Mouse (Mus musculus): ENCODE data around the gene Ubxn6. TPM values are rescaled to one million over a fixed set of nuclear protein-coding genes. Genes with fewer than 3 reads are reported as not detected.

Ubxn6 gene
- total and polyA plus RNA-seq, 3 experiments: 47.6 to 64.4 (median 53.5) TPM

DNA sequence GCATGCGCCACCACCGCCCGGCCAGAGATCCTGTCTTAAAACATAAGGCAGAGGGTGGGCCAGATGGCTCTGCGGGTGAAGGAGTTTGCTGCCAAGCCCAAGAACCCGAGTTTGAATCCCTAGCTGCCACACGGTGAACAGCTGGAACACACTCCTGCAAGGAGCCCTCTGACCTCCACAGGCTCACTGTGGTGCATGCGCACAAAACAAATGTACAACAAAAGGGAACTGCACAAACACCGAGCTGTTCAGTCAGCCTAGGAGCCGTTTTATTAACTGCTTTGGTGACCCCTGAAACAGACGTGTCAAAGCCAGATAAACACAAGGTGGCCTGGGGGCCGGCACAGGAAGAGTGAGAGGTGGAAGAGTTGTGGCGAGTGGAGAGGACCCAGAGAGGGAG is 44.6 kb upstream of the Ubxn6 start:
- peak overlapping the region; percentile 67 for H3K9ac ChIP-seq (ENCODE audit: low read depth, low read length)
- 33% methylated on average over 12 of the region's 12 CpGs for WGBS
- peak overlapping the region; percentile 90 for H3K27ac ChIP-seq
- intact Hi-C loops (cut with DNase I): no loop called here
- TF ChIP-seq POLR2A (IDR thresholded peaks at IDR 0.05; ENCODE audit: insufficient read depth, low read depth, low read length) (0 out of 2 replicates have a peak, but pooled peaks have one; percentile 17), CTCF (IDR thresholded peaks at IDR 0.05) (no peak)
- no peaks in the 10 kb centered on the region for H3K36me3 ChIP-seq (ENCODE audit: control insufficient read depth, insufficient read depth, low read length)
- peak overlapping the region; percentile 50; the same call in 1 of the 2 replicates for H3K4me3 ChIP-seq
- no peak for DNase-seq
- no peaks in the 10 kb centered on the region for H3K27me3 ChIP-seq (ENCODE audit: control insufficient read depth, insufficient read depth, low read length)
- no peaks in the 10 kb centered on the region for H3K79me2 ChIP-seq (replicated peaks; ENCODE audit: control insufficient read depth, insufficient read depth, low read length)
- H3K4me1 ChIP-seq (ENCODE audit: control insufficient read depth, insufficient read depth, low read length): peaks cover 1% of the 10 kb centered on the region

DNA sequence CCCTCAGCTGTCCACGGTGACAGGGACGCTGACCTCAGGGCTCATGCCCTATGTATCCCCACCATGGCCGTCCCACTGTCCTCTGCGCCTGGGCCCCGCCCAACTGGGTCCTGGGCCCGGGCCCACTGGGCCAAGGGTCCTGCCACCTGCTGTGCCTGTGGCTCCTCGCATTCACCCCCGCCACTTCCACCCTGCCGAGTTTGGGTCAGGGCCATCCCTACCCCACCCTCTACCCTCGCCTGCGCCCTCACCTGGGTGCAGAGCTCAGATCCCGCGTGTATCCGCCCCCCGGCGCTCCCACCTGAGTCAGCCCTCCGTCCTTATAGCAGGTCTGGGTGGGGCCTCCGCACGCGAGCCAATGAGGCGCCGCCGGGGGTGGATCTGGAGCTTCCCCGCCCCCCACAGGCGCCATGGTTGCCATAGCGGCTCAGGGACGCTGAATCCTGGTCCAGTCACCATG is 42.5 kb upstream of the Ubxn6 start, which contains the start of gene Plin5:
Plin5 (minus strand) TSS at position 346 of the 460 bp plus-strand sequence.
- peak; percentile 76 to 85 for DNase-seq
- H3K4me3 ChIP-seq: peak within 1 kb of the TSS; percentile 46
- WGBS: 2% methylated on average over 27 of the region's 27 CpGs
- no peaks in the 10 kb centered on the region for H3K79me2 ChIP-seq (replicated peaks; ENCODE audit: control insufficient read depth, insufficient read depth, low read length)
- H3K27ac ChIP-seq: peak within 1 kb of the TSS; percentile 89
- peaks cover 1% of the 10 kb centered on the region for H3K4me1 ChIP-seq (ENCODE audit: control insufficient read depth, insufficient read depth, low read length)
- no peaks in the 10 kb centered on the region for H3K27me3 ChIP-seq (ENCODE audit: control insufficient read depth, insufficient read depth, low read length)
- intact Hi-C loops (cut with DNase I): no loop called here
- no peak for TF ChIP-seq CTCF (IDR thresholded peaks at IDR 0.05)
- TF ChIP-seq POLR2A (IDR thresholded peaks at IDR 0.05; ENCODE audit: insufficient read depth, low read depth, low read length): peak; percentile 83
- 0 out of 2 replicates have a peak, but pooled peaks have one; percentile 14 for TF ChIP-seq EP300 (IDR thresholded peaks at IDR 0.05; ENCODE audit: insufficient read depth, low read depth, low read length)
- H3K9ac ChIP-seq (ENCODE audit: low read depth, low read length): peak within 1 kb of the TSS; percentile 50
- no peaks in the 10 kb centered on the region for H3K36me3 ChIP-seq (ENCODE audit: control insufficient read depth, insufficient read depth, low read length)

DNA sequence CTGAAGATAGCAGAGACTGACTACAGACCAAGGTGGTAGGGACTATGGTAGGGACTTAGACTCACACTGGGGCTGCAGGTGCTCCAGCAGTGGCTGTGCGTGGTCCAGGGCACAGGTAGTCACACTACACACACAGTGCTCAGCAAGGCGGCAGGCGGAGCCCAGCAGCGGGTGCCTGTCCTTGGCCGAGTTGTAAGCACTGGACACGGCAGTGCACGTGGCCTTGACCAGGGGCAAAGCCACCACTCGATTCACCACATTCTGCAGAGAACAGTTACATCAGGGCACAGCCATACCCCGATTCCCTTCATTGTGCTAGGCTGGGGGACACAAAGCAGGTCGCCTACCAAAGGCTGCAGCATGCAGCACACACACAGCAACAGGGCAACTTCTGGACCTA is 41.4 kb upstream of the Ubxn6 start:
- no peaks in the 10 kb centered on the region for H3K36me3 ChIP-seq (ENCODE audit: control insufficient read depth, insufficient read depth, low read length)
- H3K27me3 ChIP-seq (ENCODE audit: control insufficient read depth, insufficient read depth, low read length): no peaks in the 10 kb centered on the region
- peak overlapping the region; percentile 89 for H3K27ac ChIP-seq
- peak overlapping the region; percentile 50 for H3K9ac ChIP-seq (ENCODE audit: low read depth, low read length)
- peak overlapping the region; percentile 46 for H3K4me3 ChIP-seq
- peaks cover 1% of the 10 kb centered on the region; the same call in 1 of the 2 replicates for H3K4me1 ChIP-seq (ENCODE audit: control insufficient read depth, insufficient read depth, low read length)
- WGBS: 56% methylated on average over 10 of the region's 10 CpGs
- no peak for DNase-seq
- intact Hi-C loops (cut with DNase I): no loop called here
- no peaks in the 10 kb centered on the region for H3K79me2 ChIP-seq (replicated peaks; ENCODE audit: control insufficient read depth, insufficient read depth, low read length)
- TF ChIP-seq CTCF (IDR thresholded peaks at IDR 0.05) (no peak), EP300 (IDR thresholded peaks at IDR 0.05; ENCODE audit: insufficient read depth, low read depth, low read length) (no peak), POLR2A (IDR thresholded peaks at IDR 0.05; ENCODE audit: insufficient read depth, low read depth, low read length) (no peak)

DNA sequence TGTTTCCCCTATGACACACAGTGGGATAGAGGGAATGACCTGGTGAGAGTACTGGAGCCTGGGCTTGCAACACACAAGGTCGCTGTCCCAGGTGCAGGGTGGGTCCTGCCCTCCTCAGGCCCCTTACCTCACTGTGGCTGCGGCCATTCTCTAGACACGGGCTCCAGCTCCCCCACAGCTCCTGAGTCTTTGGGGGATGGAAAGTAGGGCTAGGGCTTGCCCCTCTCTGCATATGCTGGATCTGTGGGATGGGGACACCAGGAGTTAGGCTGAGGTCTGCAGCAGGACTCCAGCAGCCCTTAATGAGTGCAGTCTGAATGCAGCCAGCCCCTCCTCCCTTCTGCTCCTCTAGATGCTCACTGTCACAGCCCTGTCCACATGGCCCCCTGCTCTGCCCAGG is 37.9 kb upstream of the Ubxn6 start:
- Histone ChIP-seq H3K27ac (no peak overlapping the region), H3K9ac (ENCODE audit: low read depth, low read length) (no peak overlapping the region), H3K36me3 (ENCODE audit: control insufficient read depth, insufficient read depth, low read length) (no peaks in the 10 kb centered on the region), H3K4me3 (no peak overlapping the region), H3K79me2 (replicated peaks; ENCODE audit: control insufficient read depth, insufficient read depth, low read length) (no peaks in the 10 kb centered on the region), H3K27me3 (ENCODE audit: control insufficient read depth, insufficient read depth, low read length) (no peaks in the 10 kb centered on the region), H3K4me1 (ENCODE audit: control insufficient read depth, insufficient read depth, low read length) (peaks cover 6% of the 10 kb centered on the region)
- no peak for DNase-seq
- TF ChIP-seq CTCF (IDR thresholded peaks at IDR 0.05) (no peak), POLR2A (IDR thresholded peaks at IDR 0.05; ENCODE audit: insufficient read depth, low read depth, low read length) (no peak), EP300 (IDR thresholded peaks at IDR 0.05; ENCODE audit: insufficient read depth, low read depth, low read length) (no peak)
- intact Hi-C loops (cut with DNase I): no loop called here
- WGBS: 80% methylated on average over 3 of the region's 3 CpGs

DNA sequence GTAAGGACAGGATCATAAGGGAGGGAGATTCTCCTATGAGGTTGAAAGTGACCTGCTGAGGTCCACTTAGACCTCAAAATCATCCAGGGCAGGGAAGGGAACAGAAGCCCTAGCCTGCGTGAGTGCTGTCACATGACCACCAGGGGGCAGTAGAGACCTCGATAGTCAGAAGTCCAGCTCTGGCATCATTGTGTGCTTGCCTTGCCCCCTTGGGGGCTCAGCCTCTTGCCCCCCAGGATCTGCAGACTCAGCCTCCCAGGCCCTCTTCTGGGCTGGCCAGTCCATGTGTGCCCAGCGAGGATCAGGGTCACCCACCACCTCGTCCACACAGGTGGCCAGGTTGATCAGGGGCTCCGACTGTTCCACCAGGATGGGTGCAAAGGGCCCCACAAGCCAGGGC is 37.0 kb upstream of the Ubxn6 start:
- no peaks in the 10 kb centered on the region for H3K27me3 ChIP-seq (ENCODE audit: control insufficient read depth, insufficient read depth, low read length)
- TF ChIP-seq CTCF (IDR thresholded peaks at IDR 0.05) (peak; percentile 96), EP300 (IDR thresholded peaks at IDR 0.05; ENCODE audit: insufficient read depth, low read depth, low read length) (peak; percentile 53; the same call in 1 of the 2 replicates), POLR2A (IDR thresholded peaks at IDR 0.05; ENCODE audit: insufficient read depth, low read depth, low read length) (no peak)
- H3K36me3 ChIP-seq (ENCODE audit: control insufficient read depth, insufficient read depth, low read length): no peaks in the 10 kb centered on the region
- no peaks in the 10 kb centered on the region for H3K79me2 ChIP-seq (replicated peaks; ENCODE audit: control insufficient read depth, insufficient read depth, low read length)
- peaks cover 7% of the 10 kb centered on the region for H3K4me1 ChIP-seq (ENCODE audit: control insufficient read depth, insufficient read depth, low read length)
- no peak overlapping the region for H3K27ac ChIP-seq
- WGBS: 50% methylated on average over 5 of the region's 5 CpGs
- intact Hi-C loops (cut with DNase I): no loop called here
- H3K4me3 ChIP-seq: no peak overlapping the region
- H3K9ac ChIP-seq (ENCODE audit: low read depth, low read length): no peak overlapping the region
- peak; percentile 59 to 66 for DNase-seq

DNA sequence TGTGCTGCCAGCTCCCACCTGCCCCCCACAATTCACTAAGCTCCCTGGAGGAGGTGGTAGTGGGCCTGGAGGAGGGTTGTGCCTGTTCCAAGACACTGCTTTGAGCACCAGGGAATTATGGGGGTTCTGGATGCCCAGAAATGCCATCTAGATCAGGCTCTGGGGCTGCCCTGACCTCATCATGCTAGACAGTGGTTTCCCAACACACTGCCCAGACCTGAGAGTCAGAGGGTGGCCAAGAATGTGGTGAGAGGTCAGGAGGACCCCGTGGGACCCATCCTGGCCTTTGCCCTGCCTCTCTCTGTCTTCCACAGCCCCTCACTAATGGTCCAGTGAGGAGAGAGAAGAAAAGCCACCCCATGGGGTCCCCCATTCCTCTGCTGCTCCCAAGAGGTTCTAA is 36.2 kb upstream of the Ubxn6 start:
- Histone ChIP-seq H3K9ac (ENCODE audit: low read depth, low read length) (no peak overlapping the region), H3K79me2 (replicated peaks; ENCODE audit: control insufficient read depth, insufficient read depth, low read length) (no peaks in the 10 kb centered on the region), H3K4me3 (no peak overlapping the region), H3K27ac (peak overlapping the region; percentile 96), H3K4me1 (ENCODE audit: control insufficient read depth, insufficient read depth, low read length) (peaks cover 7% of the 10 kb centered on the region), H3K36me3 (ENCODE audit: control insufficient read depth, insufficient read depth, low read length) (no peaks in the 10 kb centered on the region), H3K27me3 (ENCODE audit: control insufficient read depth, insufficient read depth, low read length) (no peaks in the 10 kb centered on the region)
- 67% methylated on average over 1 of the region's 1 CpGs for WGBS
- TF ChIP-seq POLR2A (IDR thresholded peaks at IDR 0.05; ENCODE audit: insufficient read depth, low read depth, low read length): no peak
- no peak for TF ChIP-seq EP300 (IDR thresholded peaks at IDR 0.05; ENCODE audit: insufficient read depth, low read depth, low read length)
- TF ChIP-seq CTCF (IDR thresholded peaks at IDR 0.05): no peak
- intact Hi-C loops (cut with DNase I): no loop called here
- no peak for DNase-seq

Data from heart, adult 2 months (tissue).